Mouse (Mus musculus) heart, postnatal 25 days (tissue): ENCODE data around the gene Gm5849. TPM values are rescaled to one million over a fixed set of nuclear protein-coding genes. Genes with fewer than 3 reads are reported as not detected.
"Not testable (repeated sequence)": the region's sequence is repeated elsewhere in the genome, so short reads cannot be mapped to it uniquely, and the experiment has no call there.

Experiments used
- DNase-seq: peaks from one replicate; pipeline ENCODE4 v3.0.0; 2022; ENCODE audit warnings: low spot score
- intact Hi-C: fragments of 180-260 bp; cut with DNase I; formaldehyde crosslinking; loops from one replicate; pipeline ENCODE4 v1.15.1; 2025
- total RNA-seq, 2 experiments: library from RNA; stranded (reverse); gene quantifications; 2 replicates each; pipeline ENCODE4 v1.2.3; 2021

The Gm5849 gene
- total RNA-seq, result not detected

GRCm38 (mm10) chr3:90777776-90778175 lies at the start of gene Gm5849:
TSS of gene Gm5849 (minus strand) at chr3:90777876.
- DNase-seq, intact Hi-C loops: not testable (repeated sequence)

- DNase-seq, result no peak
- intact Hi-C loops, result no loop called here
These were observed 28.0 kb downstream of the Gm5849 start for GRCm38 (mm10) chr3:90749658-90750057.

GRCm38 (mm10) chr3:90726606-90727005 lies 51.1 kb downstream of the Gm5849 start, which contains the start of gene Pglyrp4:
TSS of gene Pglyrp4 (plus strand) at chr3:90726906.
- intact Hi-C loops, result no loop called here
- DNase-seq, result no peak

Other genes with a start within 250 kb of the Gm5849 start
- gene S100a16, start 240.6 kb downstream of the Gm5849 start, total RNA-seq, result 10 to 100 TPM; 71.3 to 74.7 TPM
- not detected for gene S100a3, start 217.3 kb downstream of the Gm5849 start, total RNA-seq
- gene S100a2, start 187.6 kb downstream of the Gm5849 start, total RNA-seq, result not detected
- gene Gm42674, start 176.0 kb downstream of the Gm5849 start, total RNA-seq, result not detected
- gene S100a4, start 174.1 kb downstream of the Gm5849 start, total RNA-seq, result 10 to 100 TPM in 1 of 2 experiments, 1 to 10 TPM in 1; 8.0 to 11.2 TPM
- gene S100a5, start 169.4 kb downstream of the Gm5849 start, total RNA-seq, result not detected
- gene S100a6, start 165.0 kb downstream of the Gm5849 start, total RNA-seq, result 10 to 100 TPM; 70.8 to 84.4 TPM
- gene S100a7a, start 123.9 kb downstream of the Gm5849 start, total RNA-seq, result under 1 TPM; 0.28 to 0.60 TPM
- gene S100a8, start 108.9 kb downstream of the Gm5849 start, total RNA-seq, result 1 to 10 TPM in 1 of 2 experiments, under 1 TPM in 1; 0.61 to 1.6 TPM
- 1 to 10 TPM; 1.3 to 1.5 TPM for gene S100a9, start 82.2 kb downstream of the Gm5849 start, total RNA-seq
- gene Pglyrp4, start 51.0 kb downstream of the Gm5849 start, total RNA-seq, result not detected